Mouse (Mus musculus) layer of hippocampus, adult 18-20 months (tissue): ENCODE data around the gene Gdap1l1. TPM values are rescaled to one million over a fixed set of nuclear protein-coding genes. Genes with fewer than 3 reads are reported as not detected.

Source experiments
- DNase-seq, 2 experiments: peaks; one replicate each; pipeline ENCODE4 v3.0.0; 2022; ENCODE audit warnings: low spot score in 2 of 2
- total RNA-seq, 2 experiments: library from RNA; stranded (reverse); gene quantifications; 2 replicates each; pipeline ENCODE4 v1.2.3; 2021

Gene Gdap1l1
- total RNA-seq, 2 experiments from 2014 or later: 68.2 to 78.1 TPM

DNA sequence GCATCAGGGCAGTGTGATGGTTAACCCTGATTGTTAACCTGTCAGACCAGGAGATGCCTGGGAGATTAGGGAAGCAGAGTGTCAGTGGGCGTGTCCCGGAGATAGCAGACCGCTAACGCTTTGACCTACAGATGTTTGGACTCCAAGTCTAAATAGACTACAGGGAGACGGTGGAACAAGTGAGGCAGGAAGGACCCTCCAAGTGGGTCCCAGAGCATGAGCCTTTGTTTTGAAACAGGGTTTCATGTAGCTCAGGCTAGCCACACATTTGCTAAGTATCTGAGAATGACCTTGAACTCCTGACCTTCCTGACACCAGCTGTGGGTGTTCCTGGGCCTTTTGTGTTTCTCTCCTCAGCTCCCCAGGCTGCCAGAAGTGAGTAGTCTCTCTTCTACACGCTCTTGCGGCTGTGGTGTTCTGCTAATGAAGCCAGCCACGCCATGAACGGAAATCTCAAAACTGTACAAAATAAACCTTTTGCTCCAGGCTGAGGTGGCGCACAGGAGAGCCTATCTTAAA lies 25.0 kb downstream of the Gdap1l1 start:
- DNase-seq: no peak

GRCm38 (mm10) chr2:163463998-163464397 lies 25.7 kb downstream of the Gdap1l1 start:
- DNase-seq: no peak

GRCm38 (mm10) chr2:163464562-163464961 lies 26.3 kb downstream of the Gdap1l1 start:
- no peak for DNase-seq

DNA sequence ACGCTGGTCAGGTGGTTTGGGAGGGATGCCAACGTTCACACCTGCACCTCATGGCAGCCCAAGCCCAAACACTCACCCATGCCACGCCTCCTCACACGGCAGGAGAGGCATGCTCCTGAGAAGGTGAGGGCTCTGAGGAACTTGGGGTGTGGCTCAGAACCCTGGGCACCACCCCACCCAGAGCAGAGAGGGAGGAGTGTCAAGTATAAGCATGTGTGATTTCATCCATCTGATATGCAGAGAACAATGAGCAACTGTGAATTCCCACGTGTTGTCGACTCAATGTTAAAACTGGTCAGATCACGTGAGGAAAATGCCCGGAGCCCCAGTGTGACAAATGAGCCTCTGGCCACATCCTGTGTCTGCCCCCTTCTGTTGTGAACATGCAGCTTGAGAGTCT lies 28.5 kb downstream of the Gdap1l1 start:
- DNase-seq: no peak

DNA sequence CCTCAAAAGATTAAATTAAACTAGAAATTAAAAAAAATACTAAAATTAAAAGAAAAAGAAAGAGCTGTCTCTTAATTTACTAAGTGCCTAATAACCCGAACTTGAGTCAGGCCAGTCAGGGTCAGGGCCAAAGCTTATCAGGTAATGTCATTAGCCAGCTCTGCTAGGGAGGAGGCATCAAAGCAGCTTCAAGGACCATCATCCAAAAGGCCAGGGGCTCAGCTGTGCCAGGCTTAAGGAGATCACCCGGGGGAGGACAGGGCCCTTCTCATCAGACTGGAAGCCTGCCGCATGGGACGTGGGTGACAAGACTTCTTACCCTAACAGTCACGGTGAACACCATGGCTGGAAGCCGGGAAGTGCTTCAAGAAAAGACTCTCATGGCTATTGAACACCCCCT lies 29.3 kb downstream of the Gdap1l1 start:
- DNase-seq: no peak

DNA sequence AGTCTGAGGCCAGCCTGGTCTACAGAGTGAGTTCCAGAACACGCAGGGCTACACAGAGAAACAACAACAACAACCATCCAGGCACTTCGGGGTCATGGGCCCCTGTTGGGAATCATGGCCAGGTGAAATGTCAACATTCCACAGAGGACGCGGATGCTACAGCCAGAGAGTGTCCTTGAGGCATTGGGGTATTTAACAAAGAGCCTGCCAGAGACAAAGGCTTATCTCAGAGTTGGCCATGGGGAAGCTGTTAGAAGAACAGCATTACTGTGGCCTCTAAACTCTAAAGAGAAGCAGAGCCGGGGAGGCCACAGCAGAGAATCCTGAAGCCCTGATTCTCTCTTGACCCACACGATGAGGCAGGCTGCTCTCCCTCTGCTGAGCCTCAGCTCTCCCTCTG lies 30.6 kb downstream of the Gdap1l1 start:
- DNase-seq: no peak

GRCm38 (mm10) chr2:163469711-163470110 lies 31.4 kb downstream of the Gdap1l1 start:
- no peak for DNase-seq

GRCm38 (mm10) chr2:163471136-163471535 lies 32.9 kb downstream of the Gdap1l1 start:
- no peak for DNase-seq

GRCm38 (mm10) chr2:163471710-163472465 lies 33.6 kb downstream of the Gdap1l1 start:
- no peak for DNase-seq

- DNase-seq: peak; percentile 93 to 98
These were observed 34.2 kb downstream of the Gdap1l1 start, which contains the start of gene Fitm2 for GRCm38 (mm10) chr2:163472466-163472851. Gene Fitm2 (minus strand): TSS chr2:163472629.

DNA sequence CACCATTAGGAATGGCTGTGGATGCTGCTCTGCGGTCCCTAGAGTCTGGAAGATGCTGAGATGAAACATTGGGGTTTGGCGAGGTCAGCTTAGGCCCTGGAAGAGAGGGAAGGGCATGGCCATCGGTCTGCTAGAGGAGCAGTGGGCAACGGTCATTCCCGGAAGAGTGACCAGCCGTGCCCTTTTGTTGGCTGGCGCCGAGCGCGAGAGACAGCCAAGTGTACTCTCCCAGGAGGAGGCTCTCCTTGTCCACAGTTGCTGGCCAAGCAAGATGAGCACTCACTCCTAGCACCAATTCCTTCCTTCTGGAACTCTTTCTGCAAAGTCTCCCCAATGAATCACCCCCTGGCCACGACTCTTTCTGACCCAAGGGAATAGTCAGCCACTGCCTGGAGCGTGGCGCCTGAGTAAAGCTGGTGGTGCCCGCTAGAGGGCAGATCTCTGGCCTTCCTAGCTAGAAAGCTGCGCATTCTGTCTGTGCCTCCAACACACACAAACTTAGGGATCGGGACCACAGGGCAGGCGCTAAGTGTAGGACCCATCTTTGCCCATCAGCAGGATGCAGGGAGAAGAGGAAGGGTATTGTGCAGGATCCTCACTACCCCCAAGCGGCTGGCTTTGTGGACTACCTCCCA lies 42.0 kb downstream of the Gdap1l1 start:
- no peak for DNase-seq

GRCm38 (mm10) chr2:163481539-163482029 lies 43.3 kb downstream of the Gdap1l1 start:
- peak in 1 of 2 experiments; percentile 36 for DNase-seq

- DNase-seq: no peak
These were observed 49.1 kb downstream of the Gdap1l1 start for GRCm38 (mm10) chr2:163487360-163487759.

DNA sequence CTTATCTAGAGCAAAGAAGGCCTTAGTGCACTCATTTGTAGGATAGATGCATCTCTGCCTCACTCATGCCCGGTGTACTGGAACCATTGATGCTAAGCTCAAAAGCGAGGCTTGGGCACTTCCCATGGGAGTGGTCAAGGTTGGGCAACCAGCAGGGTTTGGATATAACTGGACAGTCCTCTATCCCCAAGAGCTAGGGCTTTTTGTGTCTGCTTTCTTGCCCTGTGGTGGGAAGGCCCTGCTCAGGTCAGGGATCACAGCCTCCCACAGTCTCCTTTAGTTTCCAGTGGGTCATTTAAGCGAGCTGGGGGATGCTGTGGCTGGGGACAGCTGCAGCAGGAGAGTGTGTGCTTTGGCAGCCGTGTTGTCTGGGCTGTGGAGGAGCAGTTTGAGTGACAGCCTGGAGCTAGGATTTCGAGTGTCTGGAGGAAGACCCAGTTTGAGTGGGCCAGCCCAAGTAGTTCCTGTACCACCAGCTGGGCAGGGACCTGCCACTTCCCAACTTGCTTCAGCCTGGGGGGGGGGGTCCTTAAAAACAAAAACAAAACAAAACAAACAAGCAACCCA lies 51.5 kb downstream of the Gdap1l1 start:
- no peak for DNase-seq

DNA sequence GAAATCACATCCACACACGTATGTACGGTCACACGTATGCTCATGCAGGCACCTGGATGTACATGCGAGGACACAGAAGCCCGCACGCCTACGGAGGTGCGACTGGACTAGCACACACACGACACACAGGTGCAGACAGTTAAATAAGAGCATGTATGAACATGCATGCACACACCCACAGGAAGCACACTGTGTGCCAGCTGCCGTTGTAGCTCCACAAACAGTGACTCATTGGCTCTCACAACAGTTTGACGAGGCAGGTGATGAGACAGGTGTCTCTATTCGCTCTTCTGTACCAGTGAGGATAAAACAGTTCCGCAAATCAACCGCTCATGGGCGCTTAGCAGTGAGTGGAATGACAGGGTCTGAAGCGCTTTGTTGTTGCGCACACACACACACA lies 52.4 kb downstream of the Gdap1l1 start:
- no peak for DNase-seq

- DNase-seq: no peak
These were observed 53.1 kb downstream of the Gdap1l1 start for GRCm38 (mm10) chr2:163491351-163491750.

GRCm38 (mm10) chr2:163492018-163492417 lies 53.7 kb downstream of the Gdap1l1 start, which contains the start of gene R3hdml:
Gene R3hdml (plus strand): TSS chr2:163492318.
- DNase-seq: no peak

GRCm38 (mm10) chr2:163493031-163493430 lies 54.8 kb downstream of the Gdap1l1 start:
- DNase-seq: no peak

GRCm38 (mm10) chr2:163493976-163494375 lies 55.7 kb downstream of the Gdap1l1 start:
- no peak for DNase-seq

- no peak for DNase-seq
These were observed 56.2 kb downstream of the Gdap1l1 start for GRCm38 (mm10) chr2:163494456-163494855.

DNA sequence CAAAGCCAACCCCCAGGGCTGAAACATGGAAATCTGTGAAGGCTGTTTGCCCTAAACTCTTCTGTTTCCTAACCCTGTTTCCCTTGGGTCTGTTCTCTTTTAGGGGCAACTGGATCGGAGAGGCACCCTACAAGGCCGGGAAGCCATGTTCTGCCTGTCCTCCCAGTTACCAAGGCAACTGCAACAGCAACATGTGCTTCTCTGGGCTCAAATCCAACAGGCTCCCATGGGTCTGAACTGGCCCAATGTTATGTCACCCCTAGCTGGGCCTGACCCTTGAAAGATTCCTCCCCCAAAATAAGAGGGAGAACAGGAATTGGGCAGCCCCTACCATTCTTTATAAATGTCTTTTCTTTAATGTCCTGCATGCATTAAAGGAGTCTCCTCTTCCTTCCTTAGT lies 63.9 kb downstream of the Gdap1l1 start:
- DNase-seq: no peak

GRCm38 (mm10) chr2:163503191-163503590 lies 64.9 kb downstream of the Gdap1l1 start:
- DNase-seq: no peak
